Mouse (Mus musculus) 416B (cell line): ENCODE data around the gene Kpna6.
"Not testable (repeated sequence)": the region's sequence is repeated elsewhere in the genome, so short reads cannot be mapped to it uniquely, and the experiment has no call there.

ENCODE experiments used
- DNase-seq: peaks from one replicate; pipeline ENCODE4 v3.0.0; 2011; ENCODE audit warnings: low read depth

The Kpna6 gene

DNA sequence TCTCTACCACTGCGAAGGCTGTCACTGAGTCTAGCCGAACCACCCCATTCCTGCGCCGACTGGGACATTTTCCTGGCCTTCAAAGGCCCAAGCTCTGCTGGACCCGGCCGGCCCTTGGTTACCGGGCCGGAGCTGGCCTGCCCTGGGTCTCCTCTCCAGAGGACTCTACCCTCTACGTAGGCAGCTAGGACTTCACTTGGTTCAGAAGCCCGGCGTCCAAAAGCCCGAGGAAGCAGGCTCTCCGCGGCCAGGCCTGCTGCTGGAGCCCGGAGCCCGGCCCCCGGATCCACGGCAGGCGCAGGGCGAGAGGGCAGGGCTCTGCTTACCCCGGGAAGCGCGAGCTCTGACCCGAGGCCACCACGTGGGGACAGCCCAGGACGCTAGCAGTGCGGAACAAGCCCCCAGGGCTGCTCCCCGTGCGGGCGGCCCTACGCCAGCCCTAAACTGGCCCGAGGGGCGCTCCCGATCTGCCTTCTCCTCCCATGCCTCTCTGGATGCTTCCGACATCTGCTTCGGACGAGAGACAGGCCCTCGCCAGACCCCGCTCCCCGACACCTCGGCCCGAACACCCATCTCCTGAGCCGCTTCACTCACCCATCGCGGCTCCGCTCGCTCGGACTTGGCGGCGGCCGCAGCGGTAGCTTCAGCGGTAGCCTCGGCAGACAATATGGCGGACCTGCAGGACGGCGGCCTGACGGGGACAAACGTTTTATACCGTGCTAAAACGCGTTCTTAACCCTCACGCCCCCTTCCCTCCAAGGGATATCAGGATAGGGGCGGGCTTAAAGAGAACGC lies at the start of gene Kpna6:
TSS of gene Kpna6 (minus strand) at position 685 of the 795 bp plus-strand sequence.
- peak; percentile 93 for DNase-seq

GRCm38 (mm10) chr4:129716310-129716709 lies 43.7 kb upstream of the Kpna6 start:
- no peak for DNase-seq

DNA sequence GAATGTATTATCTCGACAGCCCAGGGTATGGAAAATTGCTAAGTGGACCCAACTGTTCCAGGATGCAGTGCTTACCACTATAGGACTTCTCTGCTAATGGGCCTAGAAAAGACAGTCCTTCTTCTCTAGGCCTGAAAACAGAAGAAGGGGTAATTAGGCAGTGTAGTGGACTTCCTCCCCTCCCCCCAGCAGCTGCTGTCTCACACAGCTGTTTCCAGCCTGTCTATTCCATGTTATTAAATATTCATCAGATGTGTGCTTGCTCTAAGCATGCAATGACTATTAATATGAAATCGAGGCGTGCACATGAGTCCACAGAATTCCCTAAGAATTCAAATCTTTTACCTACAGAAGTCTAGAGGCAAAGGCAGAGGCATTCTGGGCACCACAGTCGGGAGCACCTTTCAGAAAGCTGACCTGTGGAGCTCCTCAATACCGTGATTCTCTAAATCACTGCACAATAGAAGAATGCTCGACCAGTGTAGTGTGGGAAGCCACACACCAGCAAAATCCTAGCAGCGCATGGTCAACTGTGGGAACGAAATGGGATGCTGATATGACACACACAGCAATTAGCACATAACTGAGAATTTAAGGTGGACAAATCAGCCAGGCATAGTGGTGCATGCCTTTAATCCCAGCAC lies 37.0 kb upstream of the Kpna6 start:
- DNase-seq: no peak

DNA sequence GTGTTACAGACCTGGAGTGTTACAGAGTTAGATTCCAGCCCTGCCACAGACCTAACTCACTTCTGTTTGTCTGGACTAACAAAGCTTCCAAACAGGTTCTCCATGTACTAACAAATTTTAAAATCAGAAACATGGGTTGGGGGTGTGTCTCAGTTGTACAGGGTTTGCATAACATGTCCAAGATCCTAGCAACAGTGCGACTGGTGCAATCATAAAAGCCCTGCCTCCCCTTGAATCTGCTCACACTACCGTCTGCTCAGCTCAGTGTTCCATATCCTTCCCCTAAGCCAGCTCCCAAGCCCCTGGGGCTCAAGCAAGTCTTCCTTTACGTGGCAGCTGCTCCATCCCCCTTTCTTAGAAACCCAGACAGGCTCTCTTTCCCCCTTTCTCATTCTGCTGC lies 34.2 kb upstream of the Kpna6 start:
- DNase-seq: no peak

- no peak for DNase-seq
Observed at GRCm38 (mm10) chr4:129702454-129702853, 29.9 kb upstream of the Kpna6 start.

DNA sequence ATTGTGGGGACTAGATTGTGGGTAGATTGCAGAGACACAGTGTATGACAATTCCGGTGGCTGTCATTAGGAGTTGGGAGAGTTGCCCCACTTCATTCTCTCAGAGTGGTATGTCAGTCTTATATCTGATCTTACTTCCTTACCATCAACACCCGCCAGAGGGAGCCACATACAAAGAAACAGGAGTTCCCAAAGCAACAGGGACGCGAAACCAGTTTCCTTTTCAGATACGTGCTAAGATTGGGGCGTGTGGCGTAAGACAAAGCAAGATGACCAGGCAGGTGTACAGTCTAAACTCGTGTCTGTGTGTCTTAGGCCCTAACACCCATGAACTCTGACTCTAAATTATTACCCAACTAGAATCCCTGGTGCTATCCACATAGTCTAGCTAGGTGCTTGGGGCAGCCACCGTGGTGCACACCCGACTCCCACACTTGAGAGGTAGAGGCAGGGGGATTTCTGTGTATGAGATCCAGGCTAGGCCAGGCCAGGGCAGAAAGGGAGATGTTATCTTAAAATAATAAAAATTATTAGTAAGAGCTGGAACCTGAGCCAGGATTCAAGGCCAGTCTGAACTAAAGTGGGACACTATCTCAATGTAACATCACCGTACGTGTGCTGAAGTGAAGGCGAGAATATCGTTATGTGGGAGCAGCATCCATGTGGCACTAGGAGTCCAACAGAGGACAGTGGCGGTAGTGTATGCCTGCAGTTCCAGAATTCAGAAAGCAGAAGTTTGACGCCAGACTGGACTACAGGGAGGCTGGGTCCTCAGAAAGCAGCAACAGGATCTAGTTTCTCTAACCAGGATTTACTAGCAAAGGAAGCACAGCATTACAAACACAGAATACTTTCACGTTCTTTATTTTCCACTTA lies 29.2 kb upstream of the Kpna6 start:
- peak; percentile 93 for DNase-seq

GRCm38 (mm10) chr4:129700661-129701060 lies 28.1 kb upstream of the Kpna6 start:
- DNase-seq: not testable (repeated sequence)

DNA sequence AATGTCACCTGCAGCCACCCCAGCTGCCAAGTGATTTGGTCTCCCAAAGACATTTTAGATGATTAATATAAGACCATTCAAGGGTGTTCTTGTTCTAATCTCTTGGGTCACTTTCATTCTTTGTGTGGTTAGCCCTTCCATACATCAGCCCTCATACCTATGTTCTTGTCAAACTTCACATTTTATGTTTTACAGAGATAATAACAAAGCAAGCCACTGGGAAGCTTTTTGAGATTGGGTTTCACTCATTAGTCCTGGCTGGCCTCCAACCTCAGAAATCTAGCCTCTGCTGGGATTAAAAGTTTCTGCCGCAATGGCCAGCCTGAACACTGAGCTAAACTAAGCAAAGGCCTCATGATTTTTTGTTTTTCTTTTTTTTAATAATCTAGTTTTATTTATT lies 27.6 kb upstream of the Kpna6 start:
- DNase-seq: no peak

DNA sequence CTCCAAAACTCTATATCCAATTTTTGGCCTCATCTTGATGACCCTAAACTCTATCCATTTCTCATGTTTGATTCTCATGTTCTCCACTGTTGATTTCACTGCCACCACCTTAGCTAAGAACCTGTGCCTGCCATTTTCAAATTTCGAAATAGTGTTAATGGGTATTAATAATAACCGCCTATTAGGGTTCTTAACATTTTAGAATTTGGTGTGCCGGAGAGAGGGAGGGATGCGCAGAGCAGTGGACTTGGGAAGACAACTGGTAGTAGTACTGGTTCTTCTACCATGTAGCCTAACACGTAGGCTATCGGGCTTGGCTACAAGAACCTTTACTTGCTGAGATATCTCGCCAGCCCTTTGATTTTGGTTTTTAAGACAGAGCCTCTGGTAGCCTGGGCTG lies 24.6 kb upstream of the Kpna6 start:
- no peak for DNase-seq

GRCm38 (mm10) chr4:129696158-129696985 lies 23.8 kb upstream of the Kpna6 start, which contains the start of gene Tmem39b:
Gene Tmem39b, minus strand, starts transcription at chr4:129696838.
- DNase-seq: peak; percentile 91

- DNase-seq: no peak
Observed at GRCm38 (mm10) chr4:129695815-129696157, 23.2 kb upstream of the Kpna6 start.

GRCm38 (mm10) chr4:129684531-129684930 lies 12.0 kb upstream of the Kpna6 start:
- DNase-seq: no peak

DNA sequence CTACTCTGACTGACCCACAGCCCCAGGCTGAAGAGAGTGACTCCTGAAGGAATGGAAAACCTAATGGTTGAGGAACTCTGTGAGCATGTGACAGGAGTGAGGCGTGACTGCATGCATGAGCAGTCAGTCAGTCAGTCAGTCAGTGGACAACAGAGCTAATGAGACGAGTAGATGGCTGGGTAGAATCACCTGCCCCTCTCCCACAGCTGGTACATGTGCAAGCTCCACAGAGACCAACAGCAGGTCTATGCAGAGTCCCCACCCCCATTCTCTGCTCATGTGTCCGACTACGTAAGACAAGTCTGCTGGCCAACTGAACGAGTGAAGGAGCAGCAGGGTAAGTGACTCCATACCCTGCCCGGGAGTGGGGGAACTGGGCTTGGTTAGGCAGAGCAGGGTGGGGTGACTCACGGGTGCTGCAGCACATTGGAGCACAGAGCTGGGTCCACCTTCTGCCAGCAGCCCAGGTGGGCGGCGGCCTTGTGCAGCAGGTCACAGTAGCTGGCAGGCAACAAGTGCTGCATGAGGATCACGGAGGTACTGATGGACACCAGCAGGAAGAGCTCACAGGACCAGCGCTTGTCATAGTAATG lies 11.4 kb upstream of the Kpna6 start:
- DNase-seq: no peak

GRCm38 (mm10) chr4:129681837-129682236 lies 9.3 kb upstream of the Kpna6 start:
- no peak for DNase-seq

GRCm38 (mm10) chr4:129672878-129673449 lies 397 bp upstream of the Kpna6 start:
- no peak for DNase-seq

- peak; percentile 75 for DNase-seq
Observed at GRCm38 (mm10) chr4:129671491-129672082, 980 bp downstream of the Kpna6 start.

DNA sequence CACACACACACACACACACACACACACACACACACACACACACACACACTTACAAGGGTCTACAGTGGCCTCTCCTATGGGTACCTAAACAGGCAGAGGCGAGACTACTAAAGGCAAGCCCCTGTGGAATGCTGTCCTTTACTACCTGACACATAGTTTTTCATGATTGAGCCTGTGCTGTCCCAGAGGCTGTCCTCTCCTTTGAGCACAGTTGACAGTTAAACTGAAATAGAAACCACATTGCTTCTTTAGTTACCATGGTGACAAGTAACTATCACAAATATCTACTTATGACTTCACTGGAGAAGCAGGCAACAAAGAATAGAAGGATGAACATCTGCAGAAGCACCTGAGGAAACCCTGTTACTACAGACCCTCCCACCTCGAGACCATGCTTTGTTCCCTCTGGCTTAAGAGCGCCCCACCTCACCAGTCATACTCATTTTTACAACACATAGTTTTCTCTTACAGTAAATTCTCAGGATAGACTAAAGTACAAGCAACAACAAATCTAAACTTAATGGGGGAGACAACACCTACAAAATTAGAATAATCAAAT lies 10.2 kb downstream of the Kpna6 start:
- peak; percentile 26 for DNase-seq

- no peak for DNase-seq
Observed at GRCm38 (mm10) chr4:129661584-129661983, 11.0 kb downstream of the Kpna6 start.

- no peak for DNase-seq
Observed at GRCm38 (mm10) chr4:129654770-129655169, 17.8 kb downstream of the Kpna6 start.

- no peak for DNase-seq
Observed at GRCm38 (mm10) chr4:129650359-129650758, 22.2 kb downstream of the Kpna6 start.
